Mouse (Mus musculus) heart, postnatal 0 days (tissue): ENCODE data around the gene Hacd2. TPM values are rescaled to one million over a fixed set of nuclear protein-coding genes. Genes with fewer than 3 reads are reported as not detected.

ENCODE experiments used
- ATAC-seq: fragments of 200-750 bp; cut with Nextera tagmentation; 2 replicates; pipeline ENCODE4 v1.8.0; 2017; ENCODE audit warnings: low read depth, moderate number of reproducible peaks, moderate library complexity; ENCODE audit not compliant: insufficient read depth
- DNase-seq: peaks from one replicate; pipeline ENCODE4 v3.0.0-alpha.2; 2016; ENCODE audit warnings: low spot score
- H3K27ac ChIP-seq: fragments of 300-500 bp; sonication (generic); 2 replicates; pipeline ENCODE4 v1.5.1; 2014; ENCODE audit warnings: low read depth, mild to moderate bottlenecking
- H3K27me3 ChIP-seq: fragments of 300-500 bp; sonication (generic); 2 replicates; pipeline ENCODE4 v1.6.1; 2014; ENCODE audit warnings: low read length, mixed read lengths; ENCODE audit not compliant: control insufficient read depth, insufficient read depth
- H3K36me3 ChIP-seq: fragments of 300-500 bp; sonication (generic); replicated peaks from 2 replicates; pipeline ENCODE4 v1.6.1; 2014; ENCODE audit warnings: low read length, mixed read lengths; ENCODE audit not compliant: control insufficient read depth, insufficient read depth
- H3K4me1 ChIP-seq: fragments of 300-500 bp; sonication (generic); 2 replicates; pipeline ENCODE4 v1.6.1; 2014; ENCODE audit warnings: antibody characterized with exemption; ENCODE audit not compliant: control insufficient read depth, insufficient read depth
- H3K4me2 ChIP-seq: fragments of 300-500 bp; sonication (generic); 2 replicates; pipeline ENCODE4 v1.6.1; 2014; ENCODE audit warnings: low read depth, mild to moderate bottlenecking, low read length, moderate library complexity
- H3K4me3 ChIP-seq: fragments of 300-500 bp; sonication (generic); 2 replicates; pipeline ENCODE4 v1.5.1; 2014; ENCODE audit warnings: low read depth, low read length
- H3K9ac ChIP-seq: fragments of 300-500 bp; sonication (generic); replicated peaks from 2 replicates; pipeline ENCODE4 v1.6.1; 2014; ENCODE audit warnings: low read depth, low read length, mixed read lengths
- H3K9me3 ChIP-seq: fragments of 300-500 bp; sonication (generic); replicated peaks from 2 replicates; pipeline ENCODE4 v1.6.1; 2016; ENCODE audit warnings: low read length; ENCODE audit not compliant: control insufficient read depth
- CTCF ChIP-seq: IDR thresholded peaks from 2 replicates; pipeline ENCODE4 v1.5.1; 2016; ENCODE audit warnings: antibody characterized with exemption, control low read depth, low read depth
- EP300 ChIP-seq: IDR thresholded peaks from 2 replicates; pipeline ENCODE4 v1.6.1; 2016; ENCODE audit warnings: antibody characterized with exemption, low read depth
- WGBS: fragments of 180-500 bp; shearing (Covaris S2); extraction: QIAGEN DNeasy Blood & Tissue Kit; methylation state at CpG from one replicate; pipeline ENCODE4 v1.1.7; 2014; 5-methylcytosine and 5-hydroxymethylcytosine counted together
- polyA plus RNA-seq: library from polyadenylated mRNA; unstranded; fragments of >200 nt; fragmentation: Nextera tagmentation; extraction: Ambion mirVana; gene quantifications from 2 replicates; pipeline ENCODE4 v1.2.1, GENCODE M21; 2015
- total RNA-seq: library from RNA; depleted of rRNA; stranded (reverse); fragments of >200 nt; gene quantifications from 2 replicates; pipeline ENCODE4 v1.2.3, GENCODE M21; 2014; ENCODE audit warnings: low replicate concordance

Hacd2 gene
- total and polyA plus RNA-seq, 2 experiments from 2014 or later, result 2.6 to 34.1 TPM

- Histone ChIP-seq H3K4me1 (peaks cover 13% of the 10 kb centered on the region), H3K4me3 (no peak overlapping the region), H3K4me2 (no peak overlapping the region), H3K27me3 (no peaks in the 10 kb centered on the region), H3K9ac (no peak overlapping the region; the same call in 1 of the 2 replicates), H3K36me3 (0 out of 2 replicates have a peak, but pooled peaks cover 3% of the 10 kb centered on the region), H3K9me3 (no peaks in the 10 kb centered on the region), H3K27ac (peak overlapping the region; percentile 66)
- DNase-seq (peak; percentile 47), ATAC-seq (no peak)
- WGBS, result 35% methylated on average over 7 of the region's 7 CpGs
- TF ChIP-seq CTCF, result no peak
- no peak for TF ChIP-seq EP300
Measured at GRCm38 (mm10) chr16:35109656-35110291, 87.5 kb downstream of the Hacd2 start.

GRCm38 (mm10) chr16:35110410-35111142, 88.3 kb downstream of the Hacd2 start:
- ATAC-seq, result peak; percentile 87
- Histone ChIP-seq H3K27ac (peak overlapping the region; percentile 65), H3K27me3 (no peaks in the 10 kb centered on the region), H3K4me3 (no peak overlapping the region), H3K9ac (no peak overlapping the region), H3K4me1 (peaks cover 13% of the 10 kb centered on the region), H3K9me3 (no peaks in the 10 kb centered on the region), H3K4me2 (peak overlapping the region; percentile 37), H3K36me3 (0 out of 2 replicates have a peak, but pooled peaks cover 3% of the 10 kb centered on the region)
- TF ChIP-seq CTCF (peak; percentile 99), EP300 (no peak)
- 19% methylated on average over 10 of the region's 10 CpGs for WGBS
- DNase-seq, result peak; percentile 88

- H3K27ac ChIP-seq, result peak overlapping the region; percentile 65
- H3K36me3 ChIP-seq, result 0 out of 2 replicates have a peak, but pooled peaks cover 3% of the 10 kb centered on the region
- no peaks in the 10 kb centered on the region for H3K27me3 ChIP-seq
- peak; percentile 20; the same call in 1 of the 2 replicates for ATAC-seq
- no peak overlapping the region for H3K4me3 ChIP-seq
- no peak overlapping the region for H3K9ac ChIP-seq
- no peaks in the 10 kb centered on the region for H3K9me3 ChIP-seq
- WGBS, result 52% methylated on average over 8 of the region's 8 CpGs
- TF ChIP-seq EP300 (no peak), CTCF (peak; percentile 46)
- peak overlapping the region; percentile 37 for H3K4me2 ChIP-seq
- H3K4me1 ChIP-seq, result peaks cover 13% of the 10 kb centered on the region
- DNase-seq, result no peak
Measured at GRCm38 (mm10) chr16:35111143-35111620, 89.0 kb downstream of the Hacd2 start.

- Histone ChIP-seq H3K4me3 (no peak overlapping the region), H3K4me2 (no peak overlapping the region), H3K9me3 (no peaks in the 10 kb centered on the region), H3K27ac (no peak overlapping the region), H3K9ac (no peak overlapping the region), H3K36me3 (no peaks in the 10 kb centered on the region), H3K4me1 (peaks cover 19% of the 10 kb centered on the region), H3K27me3 (no peaks in the 10 kb centered on the region)
- DNase-seq, result no peak
- ATAC-seq, result no peak
- TF ChIP-seq EP300 (no peak), CTCF (no peak)
- 91% methylated on average over 5 of the region's 5 CpGs for WGBS
Measured at GRCm38 (mm10) chr16:35113496-35113895, 91.3 kb downstream of the Hacd2 start.

- TF ChIP-seq CTCF (no peak), EP300 (no peak)
- no peaks in the 10 kb centered on the region for H3K27me3 ChIP-seq
- H3K4me1 ChIP-seq, result 0 out of 2 replicates have a peak, but pooled peaks cover 6% of the 10 kb centered on the region
- H3K9ac ChIP-seq, result no peak overlapping the region
- no peak overlapping the region for H3K4me3 ChIP-seq
- no peaks in the 10 kb centered on the region for H3K9me3 ChIP-seq
- no peak overlapping the region for H3K27ac ChIP-seq
- ATAC-seq (no peak), DNase-seq (no peak)
- WGBS, result 66% methylated on average over 7 of the region's 7 CpGs
- H3K36me3 ChIP-seq, result no peaks in the 10 kb centered on the region
- H3K4me2 ChIP-seq, result no peak overlapping the region
Measured at GRCm38 (mm10) chr16:35116328-35116956, 94.2 kb downstream of the Hacd2 start.
